Mouse (Mus musculus) neural tube, embryonic 14.5 days (tissue): Measurements from ENCODE around the gene a. TPM values are rescaled to one million over a fixed set of nuclear protein-coding genes. Genes with fewer than 3 reads are reported as not detected.

Experiments
- ATAC-seq: fragments of 200-750 bp; cut with Nextera tagmentation; 2 replicates; pipeline ENCODE4 v1.8.0; 2017; ENCODE audit warnings: low read depth, mild to moderate bottlenecking, moderate TSS enrichment, moderate library complexity
- H3K27ac ChIP-seq: fragments of 300-500 bp; sonication (generic); 2 replicates; pipeline ENCODE4 v1.5.1; 2014; ENCODE audit warnings: low read depth, mild to moderate bottlenecking, control low read depth, low read length, moderate library complexity, mixed read lengths
- H3K27me3 ChIP-seq: fragments of 300-500 bp; sonication (generic); 2 replicates; pipeline ENCODE4 v1.6.1; 2014; ENCODE audit warnings: low read length; ENCODE audit not compliant: control insufficient read depth, insufficient read depth
- H3K36me3 ChIP-seq: fragments of 300-500 bp; sonication (generic); 2 replicates; pipeline ENCODE4 v1.6.1; 2014; ENCODE audit warnings: low read length, mixed read lengths; ENCODE audit not compliant: control insufficient read depth, insufficient read depth
- H3K4me1 ChIP-seq: fragments of 300-500 bp; sonication (generic); 2 replicates; pipeline ENCODE4 v1.6.1; 2014; ENCODE audit warnings: low read length; ENCODE audit not compliant: control insufficient read depth, insufficient read depth
- H3K4me2 ChIP-seq: fragments of 300-500 bp; sonication (generic); 2 replicates; pipeline ENCODE4 v1.6.1; 2014; ENCODE audit warnings: mild to moderate bottlenecking, low read depth, low read length, control low read depth
- H3K4me3 ChIP-seq: fragments of 300-500 bp; sonication (generic); 2 replicates; pipeline ENCODE4 v1.5.1; 2014; ENCODE audit warnings: low read depth, low read length, control low read depth, mixed read lengths
- H3K9ac ChIP-seq: fragments of 300-500 bp; sonication (generic); replicated peaks from 2 replicates; pipeline ENCODE4 v1.6.1; 2014; ENCODE audit warnings: low read depth, mild to moderate bottlenecking, control low read depth, low read length, mixed read lengths
- H3K9me3 ChIP-seq: fragments of 300-500 bp; sonication (generic); 2 replicates; pipeline ENCODE4 v1.6.1; 2016; ENCODE audit warnings: low read length; ENCODE audit not compliant: control insufficient read depth
- WGBS: fragments of 180-500 bp; shearing (Covaris S2); extraction: QIAGEN DNeasy Blood & Tissue Kit; methylation state at CpG from one replicate; pipeline ENCODE4 v1.1.7; 2014; 5-methylcytosine and 5-hydroxymethylcytosine counted together
- polyA plus RNA-seq: library from polyadenylated mRNA; unstranded; fragments of >200 nt; fragmentation: Nextera tagmentation; extraction: Ambion mirVana; gene quantifications from 2 replicates; pipeline ENCODE4 v1.2.1, GENCODE M21; 2014

The a gene
- polyA plus RNA-seq, 1 experiment from 2014 or later, result not detected

- H3K4me2 ChIP-seq, result no peak overlapping the region
- no peak overlapping the region for H3K4me3 ChIP-seq
- H3K27ac ChIP-seq, result no peak overlapping the region
- peaks cover 21% of the 10 kb centered on the region for H3K36me3 ChIP-seq
- H3K27me3 ChIP-seq, result no peaks in the 10 kb centered on the region
- H3K9me3 ChIP-seq, result no peaks in the 10 kb centered on the region
- no peak for ATAC-seq
- WGBS, result 96% methylated on average over 13 of the region's 13 CpGs
- H3K9ac ChIP-seq, result no peak overlapping the region
- no peaks in the 10 kb centered on the region for H3K4me1 ChIP-seq
Measured at GRCm38 (mm10) chr2:154863672-154864071, 72.5 kb downstream of the a start.

GRCm38 (mm10) chr2:154865696-154866095 lies 74.5 kb downstream of the a start:
- H3K4me1 ChIP-seq, result no peaks in the 10 kb centered on the region
- H3K27me3 ChIP-seq, result no peaks in the 10 kb centered on the region
- peaks cover 30% of the 10 kb centered on the region for H3K36me3 ChIP-seq
- no peak overlapping the region for H3K9ac ChIP-seq
- no peak for ATAC-seq
- no peak overlapping the region for H3K4me2 ChIP-seq
- H3K9me3 ChIP-seq, result no peaks in the 10 kb centered on the region
- H3K4me3 ChIP-seq, result no peak overlapping the region
- H3K27ac ChIP-seq, result no peak overlapping the region
- WGBS, result 88% methylated on average over 3 of the region's 3 CpGs

GRCm38 (mm10) chr2:154868106-154868505 lies 76.9 kb downstream of the a start:
- no peak for ATAC-seq
- no peaks in the 10 kb centered on the region for H3K4me1 ChIP-seq
- H3K4me2 ChIP-seq, result no peak overlapping the region
- 92% methylated on average over 1 of the region's 1 CpGs for WGBS
- H3K9me3 ChIP-seq, result no peaks in the 10 kb centered on the region
- no peaks in the 10 kb centered on the region for H3K27me3 ChIP-seq
- H3K36me3 ChIP-seq, result peaks cover 42% of the 10 kb centered on the region
- no peak overlapping the region for H3K4me3 ChIP-seq
- H3K9ac ChIP-seq, result no peak overlapping the region
- no peak overlapping the region for H3K27ac ChIP-seq

- Histone ChIP-seq H3K4me1 (no peaks in the 10 kb centered on the region), H3K27me3 (no peaks in the 10 kb centered on the region), H3K36me3 (peaks cover 35% of the 10 kb centered on the region), H3K4me3 (no peak overlapping the region), H3K4me2 (no peak overlapping the region), H3K9ac (no peak overlapping the region), H3K27ac (no peak overlapping the region), H3K9me3 (no peaks in the 10 kb centered on the region)
- no peak for ATAC-seq
Measured at GRCm38 (mm10) chr2:154869954-154870641, 78.9 kb downstream of the a start.

GRCm38 (mm10) chr2:154876621-154877020 lies 85.4 kb downstream of the a start:
- no peak for ATAC-seq
- no peak overlapping the region for H3K27ac ChIP-seq
- no peaks in the 10 kb centered on the region for H3K9me3 ChIP-seq
- WGBS, result 85% methylated on average over 2 of the region's 2 CpGs
- H3K27me3 ChIP-seq, result no peaks in the 10 kb centered on the region
- H3K9ac ChIP-seq, result no peak overlapping the region
- peaks cover 27% of the 10 kb centered on the region; the same call in 1 of the 2 replicates for H3K36me3 ChIP-seq
- H3K4me2 ChIP-seq, result no peak overlapping the region
- no peak overlapping the region for H3K4me3 ChIP-seq
- no peaks in the 10 kb centered on the region for H3K4me1 ChIP-seq

- Histone ChIP-seq H3K4me2 (peak overlapping the region; percentile 56), H3K9me3 (no peaks in the 10 kb centered on the region), H3K4me3 (peak overlapping the region; percentile 85), H3K27me3 (no peaks in the 10 kb centered on the region), H3K9ac (peak overlapping the region; percentile 78), H3K4me1 (peaks cover 7% of the 10 kb centered on the region), H3K27ac (no peak overlapping the region), H3K36me3 (0 out of 2 replicates have a peak, but pooled peaks cover 3% of the 10 kb centered on the region)
- 14% methylated on average over 2 of the region's 2 CpGs for WGBS
- no peak for ATAC-seq
Measured at GRCm38 (mm10) chr2:154891585-154891984, 100.4 kb downstream of the a start.

- H3K36me3 ChIP-seq, result no peaks in the 10 kb centered on the region
Measured at GRCm38 (mm10) chr2:154892201-154893044, 101.2 kb downstream of the a start, which contains the start of gene Eif2s2. TSS of gene Eif2s2 (minus strand) at chr2:154892935.

GRCm38 (mm10) chr2:154893045-154893385 lies 101.8 kb downstream of the a start:
- Histone ChIP-seq H3K4me2 (peak overlapping the region; percentile 56), H3K27ac (no peak overlapping the region), H3K9ac (no peak overlapping the region; the same call in 1 of the 2 replicates), H3K9me3 (no peaks in the 10 kb centered on the region), H3K27me3 (no peaks in the 10 kb centered on the region), H3K4me3 (peak overlapping the region; percentile 85), H3K4me1 (peaks cover 7% of the 10 kb centered on the region), H3K36me3 (no peaks in the 10 kb centered on the region)
- 13% methylated on average over 12 of the region's 12 CpGs for WGBS
- ATAC-seq, result peak; percentile 41

More at GRCm38 (mm10) chr2:154892201-154893044, 101.2 kb downstream of the a start, which contains the start of gene Eif2s2:
- H3K4me1 ChIP-seq, result peaks cover 7% of the 10 kb centered on the region
- under 1% methylated on average over 75 of the region's 75 CpGs for WGBS
- peak; percentile 98 for ATAC-seq
- H3K4me3 ChIP-seq, result peak within 1 kb of the TSS; percentile 85
- no peaks in the 10 kb centered on the region for H3K9me3 ChIP-seq
- H3K27me3 ChIP-seq, result no peaks in the 10 kb centered on the region
- H3K9ac ChIP-seq, result peak within 1 kb of the TSS; percentile 78
- H3K4me2 ChIP-seq, result peak within 1 kb of the TSS; percentile 56
- H3K27ac ChIP-seq, result peak within 1 kb of the TSS; percentile 67

- H3K36me3 ChIP-seq, result no peaks in the 10 kb centered on the region
- H3K9me3 ChIP-seq, result no peaks in the 10 kb centered on the region
- 64% methylated on average over 4 of the region's 4 CpGs for WGBS
- H3K4me1 ChIP-seq, result peaks cover 7% of the 10 kb centered on the region
- no peak overlapping the region for H3K27ac ChIP-seq
- peak overlapping the region; percentile 85; the same call in 1 of the 2 replicates for H3K4me3 ChIP-seq
- ATAC-seq, result no peak
- peak overlapping the region; percentile 56; the same call in 1 of the 2 replicates for H3K4me2 ChIP-seq
- no peaks in the 10 kb centered on the region for H3K27me3 ChIP-seq
- H3K9ac ChIP-seq, result no peak overlapping the region; the same call in 1 of the 2 replicates
Measured at GRCm38 (mm10) chr2:154893548-154893947, 102.3 kb downstream of the a start.
